Mouse (Mus musculus): ENCODE measurements at regions not wholly inside any gene's neighbourhood (a gene's known extent, or its start where the extent isn't known, plus 50 kb on each side); places are given as distances from the start of the nearest gene placed in this dataset.

DNA sequence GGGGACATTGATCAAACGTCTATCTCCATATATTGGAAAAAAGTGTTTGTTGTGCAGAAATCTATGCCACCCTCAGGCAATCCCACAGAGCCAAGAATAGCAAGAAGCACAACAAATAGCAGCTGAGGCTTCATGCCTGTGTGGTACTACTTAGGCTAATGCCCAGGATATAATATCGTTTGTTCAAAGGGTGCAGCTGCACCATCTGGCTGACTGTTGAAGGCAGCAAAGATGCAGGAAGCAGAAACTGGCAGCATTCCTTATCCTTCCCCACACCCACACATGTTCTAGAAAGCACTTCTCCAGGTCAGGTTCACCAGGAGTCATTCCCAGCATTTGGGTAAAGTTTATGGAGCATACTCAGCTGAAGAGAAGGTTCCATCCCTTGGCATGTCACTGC lies 158.1 kb upstream of the Ccn2 start:
- no peak for DNase-seq (ENCODE audit: low read depth, low spot score)

DNA sequence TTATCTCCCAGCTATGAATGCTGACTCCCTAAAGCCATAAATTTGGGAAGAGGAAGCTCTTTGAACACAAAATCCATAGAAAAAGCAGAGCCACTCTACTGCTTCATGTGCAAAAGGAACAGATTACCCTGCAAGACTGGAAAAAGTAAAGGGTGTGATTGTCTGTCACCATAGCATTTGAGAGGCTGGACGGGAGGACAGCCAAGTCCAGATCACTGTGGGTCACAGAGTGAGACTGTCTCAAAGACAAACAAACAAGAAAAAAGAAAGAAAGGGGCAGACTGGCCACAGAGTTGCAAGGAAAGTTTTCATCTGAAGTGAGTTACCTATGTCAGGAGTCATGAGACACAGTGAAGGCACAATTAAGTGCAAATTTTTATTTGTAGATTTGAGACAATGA lies 150.7 kb upstream of the Ccn2 start:
- no peak for DNase-seq (ENCODE audit: low read depth, low spot score)

DNA sequence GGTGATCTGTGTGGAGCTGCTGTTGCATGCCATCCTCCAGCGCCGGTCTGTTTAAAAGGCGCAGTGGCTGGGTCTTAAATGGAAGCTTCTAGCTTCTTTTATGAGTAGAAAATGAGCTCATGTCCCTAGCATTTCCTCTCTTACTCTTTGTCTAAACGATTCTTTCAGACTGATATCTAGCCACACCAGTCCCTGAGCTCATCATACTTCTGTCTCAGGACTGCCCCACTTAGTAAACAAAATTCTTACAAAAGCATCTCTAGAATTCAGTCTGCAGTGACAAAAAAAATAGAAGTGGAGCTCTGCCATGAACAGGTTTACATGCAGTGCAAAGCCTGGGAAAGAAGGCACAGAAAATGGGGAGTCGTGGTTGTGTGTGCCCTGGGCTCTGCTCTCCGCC lies 150.2 kb upstream of the Ccn2 start:
- DNase-seq (ENCODE audit: low read depth, low spot score): no peak

DNA sequence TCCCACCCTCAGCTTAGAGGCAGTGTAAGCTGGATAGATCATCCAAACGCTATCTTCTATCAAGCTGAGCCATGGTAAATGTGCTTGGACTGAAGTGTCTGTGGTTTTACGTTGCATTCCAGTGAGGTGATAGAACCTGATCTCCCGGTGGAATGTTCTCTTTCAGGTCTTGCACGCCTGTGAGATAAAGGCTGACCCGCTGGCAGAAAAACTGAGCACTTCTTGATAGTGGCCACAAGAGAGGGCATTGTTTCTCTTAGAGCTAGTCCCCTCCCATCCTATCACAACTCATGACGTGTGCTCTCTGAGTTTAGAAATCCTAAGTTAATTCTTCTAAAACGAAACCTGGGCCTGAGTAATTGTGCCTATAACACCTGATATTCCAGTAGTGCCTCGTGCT lies 149.1 kb upstream of the Ccn2 start:
- DNase-seq (ENCODE audit: low read depth, low spot score): no peak

DNA sequence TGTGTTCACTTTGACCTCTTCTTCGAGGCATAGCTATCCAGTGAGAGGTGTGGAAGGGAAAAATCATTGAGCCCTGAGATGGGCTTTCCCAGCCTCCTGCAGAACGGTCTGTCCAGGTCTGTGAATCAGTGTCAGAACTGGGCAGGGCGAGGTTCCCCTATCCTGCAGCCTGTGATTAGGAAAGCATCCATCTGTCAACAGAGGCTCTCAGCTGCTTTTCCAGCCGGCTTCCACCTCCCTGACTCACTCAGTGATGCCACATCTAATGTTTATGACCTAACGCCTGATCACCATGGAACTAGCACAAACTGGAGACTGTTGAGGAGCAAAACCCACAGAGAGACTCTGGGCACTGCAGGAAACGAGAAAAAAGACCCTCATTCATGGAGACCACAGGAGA lies 148.1 kb upstream of the Ccn2 start:
- DNase-seq (ENCODE audit: low read depth, low spot score): no peak

DNA sequence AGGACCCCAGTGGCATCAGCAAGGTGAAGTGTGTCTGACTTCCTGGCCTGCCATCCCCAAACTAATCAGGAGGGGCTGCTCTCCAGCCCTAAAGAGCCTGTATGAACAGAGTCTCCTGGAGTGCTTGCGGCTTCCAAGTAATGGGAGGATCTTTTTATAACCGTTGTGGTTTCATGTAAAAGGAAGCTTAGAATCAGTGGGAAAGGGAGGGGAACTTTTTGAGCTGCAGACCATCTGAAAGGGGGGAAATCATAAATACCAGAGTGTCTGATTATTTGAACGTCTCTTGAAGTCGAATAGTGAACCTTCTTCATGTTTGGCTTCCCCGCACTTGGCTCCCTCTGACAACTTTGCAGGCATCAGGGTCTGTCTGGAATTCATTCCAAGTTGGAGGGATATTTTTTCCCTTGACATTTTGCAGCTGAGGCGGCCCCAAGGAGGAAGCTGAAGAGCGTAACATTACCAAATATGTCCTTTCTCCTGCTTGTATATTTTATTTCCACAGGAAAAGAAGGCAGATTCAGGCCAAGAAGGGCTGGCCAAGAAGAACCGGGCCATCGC lies 147.2 kb upstream of the Ccn2 start:
- DNase-seq (ENCODE audit: low read depth, low spot score): no peak

DNA sequence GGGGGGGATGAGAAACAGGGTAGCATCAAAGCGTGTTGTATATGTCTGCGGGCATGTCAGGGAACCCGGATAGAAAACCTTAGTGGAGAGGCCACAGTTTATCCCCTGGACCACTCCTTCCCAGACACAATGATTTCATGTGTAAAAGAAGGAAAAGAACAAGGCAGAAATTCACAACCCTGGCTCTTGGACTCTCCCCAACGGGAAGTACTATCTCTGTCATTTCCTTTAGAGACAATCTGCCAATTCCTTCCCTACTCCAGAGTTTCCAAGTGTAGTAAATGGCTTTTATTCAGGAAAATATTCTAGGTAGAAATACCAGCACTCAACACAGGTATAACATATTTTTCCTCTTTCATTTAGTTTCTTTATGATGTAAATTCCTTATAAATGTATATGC lies 141.7 kb upstream of the Ccn2 start:
- no peak for DNase-seq (ENCODE audit: low read depth, low spot score)

DNA sequence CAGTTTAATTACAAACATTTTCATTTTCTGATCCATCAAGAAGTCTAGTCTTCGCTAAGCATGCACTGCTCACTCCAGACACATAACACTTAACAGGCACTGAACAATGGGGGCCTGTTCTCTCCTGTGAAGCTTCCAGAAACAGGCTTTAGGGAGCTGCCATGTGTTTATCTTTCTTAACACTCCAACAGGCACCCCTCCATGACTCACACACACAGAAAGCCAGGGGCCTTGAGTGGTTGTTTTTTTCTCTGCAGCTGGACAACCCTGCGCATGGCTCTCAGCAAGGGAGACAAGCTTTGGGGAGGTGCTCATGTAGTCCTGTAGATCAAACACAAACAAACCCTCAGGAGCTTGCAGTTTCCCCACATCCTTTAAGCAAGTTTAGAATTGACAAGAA lies 136.6 kb upstream of the Ccn2 start:
- DNase-seq (ENCODE audit: low read depth, low spot score): no peak

DNA sequence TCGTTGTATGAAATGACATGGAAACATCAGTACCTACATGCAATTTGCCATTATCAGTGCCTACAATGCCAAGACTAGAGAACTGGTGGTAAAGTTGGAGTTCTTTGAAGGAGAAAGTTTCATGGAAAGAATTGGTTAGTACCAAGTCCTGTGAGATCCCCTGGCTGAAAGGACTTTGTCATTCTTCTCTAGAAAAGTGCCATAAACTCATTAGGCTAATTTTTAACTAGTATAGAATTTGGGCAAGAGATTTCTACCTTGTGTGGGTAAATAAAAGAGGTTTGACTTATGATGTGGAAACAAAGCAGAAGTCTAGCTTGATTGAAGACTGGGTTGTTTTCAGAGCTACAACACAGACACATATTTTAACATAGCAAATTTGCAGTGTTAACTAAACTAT lies 131.4 kb upstream of the Ccn2 start:
- no peak for DNase-seq (ENCODE audit: low read depth, low spot score)

DNA sequence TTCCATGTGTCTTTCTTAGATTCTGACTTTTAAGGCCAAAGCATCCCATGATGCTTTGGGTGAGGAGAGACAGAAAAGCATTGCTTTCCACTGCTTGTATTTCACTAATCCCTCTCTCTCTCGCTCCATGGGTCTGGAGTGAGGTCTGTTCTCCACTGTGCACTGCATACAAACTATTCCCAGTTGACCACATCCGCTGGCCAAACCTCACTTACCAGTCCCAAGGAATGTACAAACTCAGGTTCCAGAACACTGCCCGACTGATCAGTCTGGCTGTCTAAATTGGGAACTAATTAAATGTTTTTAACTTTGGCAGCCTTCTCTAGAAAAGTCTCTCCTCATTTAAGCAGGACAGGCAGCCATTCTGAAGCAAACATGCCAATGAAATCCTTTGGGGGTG lies 130.9 kb upstream of the Ccn2 start:
- no peak for DNase-seq (ENCODE audit: low read depth, low spot score)

DNA sequence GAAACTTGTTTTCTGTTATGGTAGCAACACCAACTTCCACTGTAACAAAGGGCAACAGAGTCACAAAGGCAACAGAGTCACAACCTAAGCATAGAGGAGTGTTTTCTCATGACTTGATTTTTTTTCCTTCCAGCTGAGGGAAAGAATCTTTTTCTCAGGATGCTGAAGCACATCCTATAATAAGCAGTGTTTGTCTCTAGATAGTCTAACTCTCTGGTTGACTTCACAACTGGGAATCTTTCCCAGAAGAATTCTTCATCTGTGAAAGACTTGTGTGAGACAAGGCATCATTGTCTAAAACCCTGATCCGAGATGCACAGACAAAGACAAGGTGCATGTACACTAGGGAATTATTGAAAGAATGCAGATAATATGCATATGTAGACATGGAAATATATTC lies 125.5 kb upstream of the Ccn2 start:
- DNase-seq (ENCODE audit: low read depth, low spot score): no peak

DNA sequence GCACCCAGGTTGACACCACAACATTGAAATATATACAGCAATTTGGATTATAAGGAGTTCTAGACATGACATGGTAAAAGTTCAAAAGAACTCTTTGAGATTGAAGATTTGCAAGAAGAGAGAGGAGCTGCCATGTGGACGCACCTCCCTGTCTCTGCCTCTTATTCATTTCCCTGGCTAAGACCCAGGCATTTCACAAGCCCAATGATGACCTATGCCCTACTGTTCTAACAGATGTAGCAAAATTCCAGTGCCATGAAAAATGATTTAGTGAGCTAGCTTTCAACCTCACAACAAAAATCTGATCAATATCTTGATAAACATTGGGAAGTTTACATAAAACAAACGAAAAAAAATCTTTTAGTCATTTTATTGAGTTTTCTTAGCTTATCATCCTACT lies 123.7 kb upstream of the Ccn2 start:
- no peak for DNase-seq (ENCODE audit: low read depth, low spot score)

DNA sequence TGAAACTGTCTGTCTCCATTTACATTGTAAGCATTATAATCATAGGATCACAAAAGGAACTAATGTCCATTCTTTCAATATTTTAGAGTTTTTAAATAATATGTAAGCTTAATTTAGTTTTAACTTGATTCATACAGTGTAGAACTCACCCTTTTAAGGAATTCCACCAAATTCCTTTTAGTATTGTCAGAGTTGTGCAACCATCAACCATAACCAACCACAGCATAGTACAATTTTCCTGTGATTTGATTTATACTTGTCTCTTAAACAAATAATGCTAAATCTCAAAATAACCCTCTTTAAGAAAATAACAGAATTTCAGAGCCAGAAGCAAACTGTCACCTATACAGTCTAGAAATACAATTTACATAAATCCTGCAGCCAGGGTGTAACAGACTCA lies 119.0 kb upstream of the Ccn2 start:
- no peak for DNase-seq (ENCODE audit: low read depth, low spot score)

DNA sequence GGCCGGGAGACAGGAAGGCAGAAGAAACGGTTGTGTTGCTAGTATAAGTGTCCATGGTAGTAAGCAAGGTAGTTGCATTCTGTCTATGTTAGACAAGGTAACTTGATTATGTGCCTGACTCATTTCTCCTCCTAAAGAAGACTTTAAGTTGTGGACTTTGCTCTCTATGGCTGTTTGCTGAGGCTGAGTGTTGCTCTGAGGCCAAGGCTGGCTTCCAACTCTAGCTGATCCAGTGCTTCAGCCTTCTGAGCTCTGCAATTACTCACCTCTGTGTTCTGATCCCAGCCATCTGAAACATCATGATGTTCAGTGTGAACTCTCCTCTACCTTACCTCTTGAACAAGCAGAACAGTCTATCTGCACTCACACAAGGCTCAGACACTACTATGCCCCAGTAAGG lies 116.7 kb upstream of the Ccn2 start:
- no peak for DNase-seq (ENCODE audit: low read depth, low spot score)

DNA sequence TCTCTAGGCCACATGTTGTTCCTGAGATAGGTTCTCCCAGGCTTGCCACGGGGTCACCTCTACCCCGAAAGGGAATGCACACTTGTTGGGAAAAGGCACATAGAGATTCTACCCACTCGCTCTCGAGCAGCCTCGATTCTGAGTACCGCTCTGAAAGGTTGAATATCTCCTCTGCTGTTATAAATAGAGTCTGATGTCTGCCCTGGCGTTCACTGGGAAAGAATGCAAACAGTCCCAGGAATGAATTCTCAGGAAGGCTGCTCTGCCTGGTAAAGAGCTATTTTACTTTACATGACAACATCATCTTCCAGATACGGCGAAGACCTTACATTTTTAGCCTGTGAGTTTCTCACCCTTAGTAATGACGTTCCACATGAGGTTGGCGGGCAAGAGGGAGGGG lies 116.1 kb upstream of the Ccn2 start:
- DNase-seq (ENCODE audit: low read depth, low spot score): no peak

DNA sequence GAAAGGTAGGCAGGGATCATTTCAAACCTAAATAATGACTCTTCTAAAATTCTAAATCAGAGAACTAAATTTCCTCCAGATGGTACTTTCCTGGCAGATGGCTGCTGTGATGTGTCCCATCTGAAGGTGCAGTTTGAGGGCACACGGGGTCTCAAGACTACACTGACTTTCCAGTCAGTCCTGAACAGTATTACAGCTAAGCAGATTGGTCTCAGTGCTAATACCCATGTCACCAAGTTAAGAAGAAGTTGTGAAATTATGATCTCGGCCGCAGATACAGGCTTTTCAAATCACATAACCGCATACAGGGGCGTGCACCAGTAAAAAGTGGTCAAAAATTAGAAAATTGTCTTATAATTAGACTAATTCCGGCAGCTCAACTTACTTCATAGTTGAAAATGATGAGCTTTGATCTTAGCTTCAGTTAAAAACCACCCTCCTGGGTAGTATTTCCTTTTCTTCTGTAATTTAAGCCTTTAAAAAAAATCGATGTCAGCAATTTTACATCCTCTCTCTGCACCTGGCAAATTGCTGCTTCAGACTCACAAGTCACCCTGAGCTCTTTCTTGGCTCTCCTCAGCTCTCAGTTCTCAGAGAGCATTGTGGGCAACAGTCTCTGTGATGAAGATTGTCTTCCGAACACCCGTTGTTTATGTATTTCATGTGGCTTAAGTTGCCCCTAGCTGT lies 113.2 kb upstream of the Ccn2 start:
- DNase-seq (ENCODE audit: low read depth, low spot score): no peak

DNA sequence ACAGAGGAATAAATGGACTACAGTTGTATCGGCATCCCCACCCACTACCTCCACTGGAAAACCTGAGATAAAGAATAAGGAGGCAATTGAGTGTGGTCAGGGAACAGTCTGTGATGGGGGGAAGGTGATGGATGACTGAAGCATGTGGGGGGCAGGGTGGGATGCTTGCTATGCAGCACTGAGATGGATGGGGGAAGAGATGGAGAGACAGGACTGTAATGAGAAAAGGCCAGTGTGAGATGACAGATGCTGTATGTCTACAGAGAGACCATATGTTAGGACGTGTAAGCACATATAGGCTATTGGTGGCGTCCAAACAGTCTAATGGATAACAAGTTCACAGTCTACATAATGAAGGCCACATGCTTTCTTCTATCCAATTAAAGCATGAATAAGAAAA lies 112.2 kb upstream of the Ccn2 start:
- no peak for DNase-seq (ENCODE audit: low read depth, low spot score)

DNA sequence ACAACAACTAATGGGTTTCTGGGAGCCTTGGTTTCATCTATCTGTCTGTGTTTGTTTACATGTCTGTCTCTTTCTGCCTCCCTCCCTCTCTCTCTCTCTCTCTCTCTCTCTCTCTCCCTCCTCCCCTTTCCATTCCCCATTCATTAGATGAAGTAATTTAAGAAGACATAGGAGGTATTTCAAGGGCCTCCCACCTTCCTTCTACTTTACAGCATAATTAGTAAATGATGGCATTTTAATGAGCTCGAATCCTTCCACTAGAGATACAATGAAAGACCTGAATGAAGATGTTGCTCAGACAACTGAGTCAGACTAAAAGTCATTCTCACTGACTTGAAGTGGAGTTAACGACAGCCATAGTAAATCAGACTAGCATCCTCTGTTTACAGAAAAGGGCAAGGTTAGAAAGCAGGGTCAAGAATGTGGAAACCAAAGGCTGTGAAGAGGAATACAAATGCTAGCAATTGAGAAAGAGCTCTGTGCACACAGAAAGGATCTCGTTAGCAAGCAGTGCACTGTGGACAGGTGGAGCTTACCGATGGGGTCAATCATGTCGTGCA lies 111.1 kb upstream of the Ccn2 start:
- no peak for DNase-seq (ENCODE audit: low read depth, low spot score)

DNA sequence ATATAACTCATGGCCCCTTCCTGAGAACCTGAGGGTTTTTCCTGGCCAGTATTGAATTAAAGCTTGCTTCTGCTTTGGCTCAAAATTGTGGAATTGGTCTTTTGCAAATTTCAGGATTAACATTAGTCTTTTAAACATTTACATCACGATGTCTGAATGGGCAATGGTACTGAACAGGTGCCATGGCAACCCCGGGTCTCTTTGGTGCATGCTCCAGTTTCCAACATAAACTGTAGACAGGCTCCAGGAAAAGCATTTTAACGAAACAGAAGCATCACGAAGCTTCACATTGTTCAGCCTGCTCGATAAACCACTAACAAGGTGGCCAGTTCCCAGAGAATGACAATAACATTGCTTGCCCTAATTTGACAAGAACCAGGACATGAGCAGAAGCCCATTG lies 109.8 kb upstream of the Ccn2 start:
- no peak for DNase-seq (ENCODE audit: low read depth, low spot score)

DNA sequence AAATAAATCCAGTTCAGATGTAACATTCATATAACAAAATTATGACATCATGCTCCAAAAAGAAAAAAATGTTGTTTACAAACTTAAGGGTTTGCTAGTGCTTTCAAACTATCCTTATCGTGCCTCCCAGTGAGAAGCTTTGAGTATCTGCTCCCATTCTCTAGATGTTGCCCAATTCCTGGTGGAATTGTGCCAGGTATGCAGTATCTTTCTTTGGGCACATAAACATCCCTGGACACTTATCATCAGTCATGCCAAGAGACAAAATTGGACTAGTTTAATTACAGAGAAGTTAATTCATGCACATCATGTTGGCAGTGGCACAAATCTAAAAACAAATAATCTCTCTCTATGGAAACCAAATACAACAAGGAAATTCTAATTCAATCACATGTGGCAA lies 109.0 kb upstream of the Ccn2 start:
- no peak for DNase-seq (ENCODE audit: low read depth, low spot score)

DNA sequence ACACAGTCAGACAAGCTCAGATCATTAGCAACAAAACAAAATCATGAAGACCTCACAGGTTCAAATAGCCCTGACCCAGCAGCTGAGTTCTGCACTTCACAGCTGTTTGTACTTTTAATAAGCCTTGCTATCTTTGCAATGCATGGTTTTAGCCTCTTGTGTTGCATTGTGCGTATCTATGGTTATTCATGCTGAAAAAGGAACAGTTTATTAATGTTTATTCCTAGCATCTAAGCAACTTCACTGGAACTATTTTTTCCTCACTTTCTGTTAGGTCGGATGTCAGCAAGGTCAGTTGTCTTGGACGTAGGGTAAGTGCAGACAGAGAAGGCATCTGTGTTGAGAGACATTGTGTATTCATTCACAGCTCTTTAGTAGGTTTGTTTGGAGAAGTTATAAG lies 107.3 kb upstream of the Ccn2 start:
- DNase-seq (ENCODE audit: low read depth, low spot score): no peak

DNA sequence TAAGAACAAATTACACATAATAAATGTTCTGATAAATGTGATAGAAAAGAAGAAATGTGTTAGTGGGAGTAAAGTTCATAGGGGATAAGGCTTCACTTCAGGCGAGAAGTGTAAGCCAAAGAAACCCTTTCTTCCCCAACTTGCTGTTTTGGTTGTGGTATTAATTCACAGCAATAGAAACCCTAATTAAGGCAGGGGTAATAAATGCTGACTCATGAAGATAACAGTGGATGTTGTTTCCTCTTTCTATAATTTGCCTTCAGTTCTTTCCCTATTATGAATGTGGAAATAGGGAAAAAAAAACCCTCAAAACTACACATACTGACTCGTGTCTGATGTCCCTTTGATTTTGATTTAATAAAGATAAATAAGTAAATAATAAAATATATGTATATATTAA lies 104.8 kb upstream of the Ccn2 start:
- DNase-seq (ENCODE audit: low read depth, low spot score): no peak

DNA sequence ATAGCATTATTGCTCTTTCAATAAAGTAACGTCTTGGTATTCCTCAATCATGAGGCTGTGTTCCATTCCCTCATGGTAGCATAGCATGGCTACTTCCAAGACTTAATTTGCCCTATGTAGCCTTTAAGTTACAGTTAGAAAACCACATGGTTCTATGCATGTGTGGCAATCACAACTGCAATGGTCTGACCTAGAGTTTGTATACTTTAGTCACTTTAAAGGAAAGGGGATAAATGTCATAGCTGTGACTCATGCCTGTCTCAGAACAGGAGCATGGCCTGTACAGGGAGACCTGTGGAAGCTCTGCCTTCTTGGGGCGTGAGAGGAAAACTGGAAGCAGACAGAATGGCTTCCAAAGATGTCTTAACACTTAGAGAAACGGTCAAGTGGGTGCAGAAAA lies 103.4 kb upstream of the Ccn2 start:
- DNase-seq (ENCODE audit: low read depth, low spot score): no peak

DNA sequence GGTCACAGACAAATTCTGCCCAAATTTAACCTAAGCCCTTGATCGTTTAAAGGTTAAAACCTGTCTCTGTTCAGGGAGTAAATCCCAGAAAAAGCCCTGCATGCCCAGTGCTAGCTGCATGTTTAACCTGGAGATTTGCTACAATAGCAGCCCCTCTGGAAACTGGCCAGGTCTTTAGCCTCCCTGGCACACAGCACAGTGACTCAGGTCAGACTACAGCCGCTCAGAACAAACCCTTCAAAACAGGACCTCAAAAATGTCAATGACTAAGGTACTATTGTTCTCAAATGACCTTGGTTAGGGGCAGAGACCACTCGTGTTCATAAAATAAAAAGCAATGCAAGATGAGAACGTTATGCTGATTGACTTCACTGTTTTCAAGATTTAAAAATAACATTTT lies 101.8 kb upstream of the Ccn2 start:
- no peak for DNase-seq (ENCODE audit: low read depth, low spot score)
